Mouse (Mus musculus): Measurements from ENCODE around the gene Ralgapb. TPM values are rescaled to one million over a fixed set of nuclear protein-coding genes. Genes with fewer than 3 reads are reported as not detected.

Ralgapb gene
- polyA plus RNA-seq (2012; rRNA removed) = 30.2 and 32.1 TPM in 2 replicates

DNA sequence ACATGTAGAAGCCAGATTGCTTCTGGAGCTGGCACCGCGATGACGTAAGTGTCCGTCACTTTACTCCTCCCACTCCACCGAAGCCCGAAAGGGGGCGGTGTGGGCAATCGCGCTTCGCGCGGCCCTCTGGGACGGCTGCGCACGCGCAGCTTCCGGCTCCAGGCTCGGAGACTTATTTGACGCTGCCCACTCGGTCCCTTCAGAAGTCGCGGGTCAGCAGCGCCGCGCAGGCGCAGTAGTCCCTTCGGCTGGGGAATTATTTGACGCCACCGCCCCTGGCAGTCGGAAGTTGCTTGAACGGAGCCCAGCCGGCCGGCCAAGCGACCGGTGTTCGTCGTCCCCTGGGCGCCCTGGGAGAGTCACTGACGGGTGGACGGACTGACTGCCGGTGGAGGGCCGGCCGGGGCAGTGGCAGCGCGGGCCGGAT, at the start of gene Ralgapb:
TSS of gene Ralgapb (plus strand) at position 254 of the 427 bp plus-strand sequence.

DNA sequence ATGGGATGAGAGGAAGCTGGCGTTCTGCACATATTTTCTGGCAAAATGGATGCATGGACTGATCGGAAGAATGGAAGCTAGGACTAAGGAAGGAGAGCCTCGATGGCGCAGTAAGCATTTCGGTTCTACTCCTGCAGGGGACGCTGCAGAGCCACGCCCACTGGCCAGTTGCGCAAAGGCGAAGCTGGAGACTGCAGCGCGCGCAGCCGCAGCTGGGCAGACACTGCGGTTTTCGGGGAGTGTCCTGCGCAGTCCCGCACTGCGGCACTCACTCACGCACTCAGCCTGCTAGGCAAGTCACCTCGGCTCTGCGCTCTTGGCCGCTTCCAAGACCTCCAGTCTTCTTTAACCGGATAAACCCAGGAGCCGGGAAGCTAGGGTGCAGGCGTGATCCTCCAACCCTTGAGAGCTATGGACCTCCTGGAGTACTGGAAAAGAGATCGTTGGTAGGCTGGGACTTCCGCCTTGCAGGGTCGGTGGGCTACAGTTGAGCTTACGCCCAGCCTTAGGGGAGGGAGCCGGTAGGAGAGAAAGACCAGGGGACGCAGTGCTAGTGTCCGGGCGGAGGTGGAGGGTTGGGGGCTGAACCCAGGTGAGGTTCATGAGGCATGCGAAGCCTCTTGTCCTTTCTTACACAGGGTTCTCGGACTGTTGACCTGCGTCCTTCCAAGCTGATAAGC, 34.1 kb upstream of the Ralgapb start, which contains the start of gene Snhg11:
TSS of gene Snhg11 (plus strand) at position 196 of the 680 bp plus-strand sequence.

GRCm38 (mm10) chr2:158501836-158502812, 92.5 kb downstream of the Ralgapb start, which contains the start of gene Adig:
Gene Adig (plus strand): TSS chr2:158502612.

DNA sequence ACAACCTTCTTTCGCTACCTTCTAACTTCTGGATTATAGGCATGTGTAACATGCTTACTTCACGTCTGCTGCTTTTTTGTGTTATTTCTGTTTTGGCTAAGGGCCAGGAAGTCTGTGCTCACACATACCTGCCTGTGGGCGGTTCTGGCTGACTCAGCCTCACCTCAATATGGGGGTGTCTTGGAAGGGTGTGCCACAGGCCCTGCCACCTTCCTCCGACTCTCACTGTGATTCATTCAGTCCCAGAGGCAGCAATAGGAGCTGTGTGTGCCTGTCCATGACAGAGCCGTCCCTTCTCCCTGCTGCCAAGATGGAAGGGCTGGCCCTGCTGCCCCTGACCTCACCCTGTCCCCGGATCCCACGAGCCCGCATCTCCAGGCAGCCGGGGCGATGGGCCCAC, 102.9 kb downstream of the Ralgapb start, which contains the start of gene Arhgap40:
TSS of gene Arhgap40 (plus strand) at position 269 of the 400 bp plus-strand sequence.

Other genes with a start within 250 kb of the Ralgapb start
- 7.0 and 7.1 TPM in 2 replicates for gene D630003M21Rik, start 180.6 kb upstream of the Ralgapb start, polyA plus RNA-seq (2012; rRNA removed)
- 0.21 TPM in 1 of 2 replicates, not detected in the other for gene Bpi, start 151.8 kb upstream of the Ralgapb start, polyA plus RNA-seq (2012; rRNA removed)
- 163 and 175 TPM in 2 replicates for gene Lbp, start 103.4 kb upstream of the Ralgapb start, polyA plus RNA-seq (2012; rRNA removed)
- gene Snhg11, start 34.2 kb upstream of the Ralgapb start, polyA plus RNA-seq (2012; rRNA removed) = 23.0 and 32.9 TPM in 2 replicates
- gene Adig, start 92.8 kb downstream of the Ralgapb start, polyA plus RNA-seq (2012; rRNA removed) = 17.3 and 17.9 TPM in 2 replicates
- gene Arhgap40, start 102.9 kb downstream of the Ralgapb start, polyA plus RNA-seq (2012; rRNA removed) = 2.3 and 2.7 TPM in 2 replicates
- not detected in 2 replicates for gene Slc32a1, start 200.9 kb downstream of the Ralgapb start, polyA plus RNA-seq (2012; rRNA removed)
- 11.6 and 14.3 TPM in 2 replicates for gene Actr5, start 215.0 kb downstream of the Ralgapb start, polyA plus RNA-seq (2012; rRNA removed)